Mouse (Mus musculus) lung, postnatal 0 days (tissue): ENCODE data around the gene Arhgef28.
"Not testable (repeated sequence)": the region's sequence is repeated elsewhere in the genome, so short reads cannot be mapped to it uniquely, and the experiment has no call there.

ENCODE experiments used
- CTCF ChIP-seq: IDR thresholded peaks from 2 replicates; pipeline ENCODE4 v1.5.1; 2016; ENCODE audit warnings: antibody characterized with exemption, mild to moderate bottlenecking
- EP300 ChIP-seq: IDR thresholded peaks from 2 replicates; pipeline ENCODE4 v1.6.1; 2016; ENCODE audit warnings: antibody characterized with exemption, mild to moderate bottlenecking, control low read depth

DNA sequence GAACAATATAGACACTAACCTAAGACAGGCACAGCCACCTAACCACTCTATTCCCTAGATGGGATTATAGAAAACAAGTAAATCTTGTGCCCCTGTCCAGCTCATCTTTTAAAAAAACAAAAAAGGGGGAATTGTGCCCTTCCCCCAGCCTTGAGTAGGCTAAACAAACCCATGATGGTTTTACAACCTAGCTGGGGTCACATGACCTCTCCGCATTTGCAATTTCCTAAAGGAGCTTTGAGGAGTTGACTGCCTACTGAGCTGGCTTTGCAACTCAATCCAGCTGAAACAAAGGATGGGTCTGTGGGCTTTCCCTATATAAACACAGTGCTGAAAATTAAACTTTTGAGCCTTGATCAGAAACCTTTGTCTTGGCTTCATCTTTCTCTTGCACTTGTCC, 146.1 kb downstream of the Arhgef28 start:
- TF ChIP-seq CTCF, EP300: not testable (repeated sequence)
